Mouse (Mus musculus): ENCODE results near the gene Ttll8. TPM values are rescaled to one million over a fixed set of nuclear protein-coding genes. Genes with fewer than 3 reads are reported as not detected.

Gene Ttll8
- polyA plus RNA-seq, 1 experiment from 2014 or later = not detected

GRCm38 (mm10) chr15:88841580-88842299, 112.5 kb downstream of the Ttll8 start:
- Histone ChIP-seq H3K36me3 (no peaks in the 10 kb centered on the region), H3K9ac (no peak overlapping the region), H3K4me2 (no peak overlapping the region), H3K27me3 (no peaks in the 10 kb centered on the region), H3K4me3 (no peak overlapping the region), H3K9me3 (no peaks in the 10 kb centered on the region), H3K27ac (no peak overlapping the region), H3K4me1 (peaks cover 43% of the 10 kb centered on the region)
- WGBS = 85% methylated on average over 3 of the region's 3 CpGs
- no peak for ATAC-seq (ENCODE audit: insufficient number of reproducible peaks, low FRiP score, low TSS enrichment, low read depth)

GRCm38 (mm10) chr15:88841160-88841559, 113.1 kb downstream of the Ttll8 start:
- peaks cover 44% of the 10 kb centered on the region for H3K4me1 ChIP-seq

More at GRCm38 (mm10) chr15:88841160-88841559, 113.1 kb downstream of the Ttll8 start:
- Histone ChIP-seq H3K4me2 (no peak overlapping the region), H3K27ac (no peak overlapping the region), H3K4me3 (no peak overlapping the region), H3K27me3 (no peaks in the 10 kb centered on the region), H3K9ac (no peak overlapping the region), H3K36me3 (no peaks in the 10 kb centered on the region), H3K9me3 (no peaks in the 10 kb centered on the region)
- 84% methylated on average over 2 of the region's 2 CpGs for WGBS
- no peak for ATAC-seq (ENCODE audit: insufficient number of reproducible peaks, low FRiP score, low TSS enrichment, low read depth)

Other genes starting within 250 kb of the Ttll8 start
- gene Brd1, start 220.2 kb downstream of the Ttll8 start, polyA plus RNA-seq (2015; fragmentation: Nextera tagmentation; extraction: Ambion mirVana) = 18.6 and 21.7 TPM in 2 replicates
- gene Zbed4, start 202.8 kb downstream of the Ttll8 start, polyA plus RNA-seq (2015; fragmentation: Nextera tagmentation; extraction: Ambion mirVana) = 11.4 and 12.2 TPM in 2 replicates
- gene Alg12, start 135.1 kb downstream of the Ttll8 start, polyA plus RNA-seq (2015; fragmentation: Nextera tagmentation; extraction: Ambion mirVana) = 12.0 and 12.3 TPM in 2 replicates
- gene Creld2, start 134.8 kb downstream of the Ttll8 start, polyA plus RNA-seq (2015; fragmentation: Nextera tagmentation; extraction: Ambion mirVana) = 94.5 and 99.0 TPM in 2 replicates
- 52.9 and 61.4 TPM in 2 replicates for gene Pim3, start 92.2 kb downstream of the Ttll8 start, polyA plus RNA-seq (2015; fragmentation: Nextera tagmentation; extraction: Ambion mirVana)
- gene Mlc1, start 24.6 kb upstream of the Ttll8 start, polyA plus RNA-seq (2015; fragmentation: Nextera tagmentation; extraction: Ambion mirVana) = 0.40 TPM in 2 replicates
- gene Mov10l1, start 28.5 kb upstream of the Ttll8 start, polyA plus RNA-seq (2015; fragmentation: Nextera tagmentation; extraction: Ambion mirVana) = 0.08 and 0.63 TPM in 2 replicates
- gene Panx2, start 105.3 kb upstream of the Ttll8 start, polyA plus RNA-seq (2015; fragmentation: Nextera tagmentation; extraction: Ambion mirVana) = 0.31 and 0.34 TPM in 2 replicates
- 56.6 and 56.9 TPM in 2 replicates for gene Trabd, start 120.7 kb upstream of the Ttll8 start, polyA plus RNA-seq (2015; fragmentation: Nextera tagmentation; extraction: Ambion mirVana)
- 14.4 and 16.9 TPM in 2 replicates for gene Selenoo, start 134.7 kb upstream of the Ttll8 start, polyA plus RNA-seq (2015; fragmentation: Nextera tagmentation; extraction: Ambion mirVana)
- 12.6 and 12.7 TPM in 2 replicates for gene Tubgcp6, start 168.7 kb upstream of the Ttll8 start, polyA plus RNA-seq (2015; fragmentation: Nextera tagmentation; extraction: Ambion mirVana)
- 22.4 and 23.4 TPM in 2 replicates for gene Hdac10, start 174.3 kb upstream of the Ttll8 start, polyA plus RNA-seq (2015; fragmentation: Nextera tagmentation; extraction: Ambion mirVana)
- gene Mapk12, start 186.3 kb upstream of the Ttll8 start, polyA plus RNA-seq (2015; fragmentation: Nextera tagmentation; extraction: Ambion mirVana) = 7.1 and 15.4 TPM in 2 replicates
- gene Mapk11, start 195.2 kb upstream of the Ttll8 start, polyA plus RNA-seq (2015; fragmentation: Nextera tagmentation; extraction: Ambion mirVana) = 7.8 and 8.3 TPM in 2 replicates
- 144 and 149 TPM in 2 replicates for gene Plxnb2, start 226.4 kb upstream of the Ttll8 start, polyA plus RNA-seq (2015; fragmentation: Nextera tagmentation; extraction: Ambion mirVana)
- 12.4 and 13.0 TPM in 2 replicates for gene Dennd6b, start 242.1 kb upstream of the Ttll8 start, polyA plus RNA-seq (2015; fragmentation: Nextera tagmentation; extraction: Ambion mirVana)

All from limb, embryonic 15.5 days (tissue).